Mouse (Mus musculus) T-helper 1 cell (primary cell): ENCODE results near the gene 1700025G04Rik.

Experiments
- in situ Hi-C: fragments of 300-600 bp; cut with MboI, MseI; formaldehyde crosslinking; loops from one replicate; pipeline ENCODE4 v1.15.1; 2025; ENCODE audit warnings: high pct_unique_total_duplicates

Gene 1700025G04Rik

GRCm38 (mm10) chr1:152090018-152090553, at the start of gene 1700025G04Rik:
TSS of gene 1700025G04Rik (minus strand) at chr1:152090125.
- in situ Hi-C loops, result no loop called here

DNA sequence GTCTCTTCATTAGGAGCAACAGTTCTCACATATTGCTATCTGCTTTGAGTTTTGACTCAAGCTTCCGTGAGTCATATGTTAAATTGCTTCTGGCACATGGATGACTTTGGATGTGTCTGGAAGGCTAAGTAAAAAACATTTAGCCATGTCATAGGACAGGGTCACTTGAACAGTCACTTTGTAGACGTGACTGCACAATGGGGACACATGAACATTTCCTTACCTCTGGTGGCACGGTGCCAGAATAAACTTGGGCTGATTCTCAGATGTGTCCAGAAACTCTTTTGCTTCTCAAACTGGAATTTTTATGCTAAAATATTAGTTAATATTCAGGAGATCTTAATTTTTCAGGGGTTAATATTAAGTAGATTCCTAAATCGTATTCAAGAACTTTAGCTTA, 49.6 kb upstream of the 1700025G04Rik start:
- in situ Hi-C loops, result loop anchor here (10.0 kb wide), 1 partner anchor 795 kb away; no protein-coding TSS in a partner anchor

DNA sequence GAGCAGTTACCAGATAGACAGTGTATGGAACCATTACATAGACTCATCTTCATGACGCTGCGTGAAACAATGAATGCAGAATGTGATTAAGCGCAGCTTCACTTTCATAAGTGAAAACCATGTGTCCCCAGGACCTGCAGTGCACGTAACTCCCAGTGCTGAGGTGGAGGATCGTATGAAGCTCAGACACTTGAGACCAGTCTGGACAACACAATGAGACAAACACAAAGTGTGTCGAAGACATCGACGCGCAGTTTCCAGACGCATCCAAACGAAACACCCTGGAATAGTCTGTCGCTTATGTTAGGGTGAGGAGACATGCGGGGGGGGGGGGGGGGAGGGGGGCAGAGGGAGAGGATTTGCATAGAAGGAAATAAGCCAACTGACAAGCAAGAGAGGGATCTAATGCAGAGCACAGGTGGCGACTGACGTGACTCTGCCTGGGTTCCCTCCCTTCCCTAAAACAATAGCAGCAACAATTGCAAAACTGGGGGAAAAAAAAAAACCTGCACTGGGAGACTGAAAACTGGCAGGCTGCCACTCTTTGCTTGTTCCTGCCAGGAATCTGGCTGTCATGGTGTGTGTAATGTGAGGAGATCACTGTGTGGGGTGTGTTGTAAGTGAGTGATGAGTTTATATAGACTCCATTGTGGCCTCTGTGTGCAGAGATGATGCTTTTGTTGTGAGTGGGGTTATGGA, 40.3 kb upstream of the 1700025G04Rik start:
- in situ Hi-C loops, result loop anchor here (10.0 kb wide), 1 partner anchor 805 kb away; no protein-coding TSS in a partner anchor

DNA sequence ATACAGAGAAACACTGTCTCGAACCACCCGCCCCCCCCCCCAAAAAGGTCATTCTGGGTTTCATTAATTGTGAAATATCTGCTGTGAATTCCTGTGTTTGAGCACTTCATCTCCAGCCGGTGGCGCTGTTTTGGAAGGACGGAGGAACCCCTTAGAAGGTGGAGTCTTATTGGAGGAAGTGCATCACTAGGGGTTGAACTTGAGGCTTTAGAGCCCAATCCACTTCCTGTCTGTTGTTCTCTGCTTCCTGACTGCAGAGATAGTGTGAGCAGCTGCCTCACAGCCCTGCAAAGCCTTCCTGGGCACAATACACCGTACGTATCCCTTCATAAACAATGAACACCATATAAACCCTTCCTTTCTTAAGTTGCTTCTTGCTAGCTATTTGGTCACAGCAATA, 35.5 kb upstream of the 1700025G04Rik start:
- in situ Hi-C loops, result no loop called here

GRCm38 (mm10) chr1:152110123-152110522, 20.2 kb upstream of the 1700025G04Rik start:
- in situ Hi-C loops, result no loop called here

DNA sequence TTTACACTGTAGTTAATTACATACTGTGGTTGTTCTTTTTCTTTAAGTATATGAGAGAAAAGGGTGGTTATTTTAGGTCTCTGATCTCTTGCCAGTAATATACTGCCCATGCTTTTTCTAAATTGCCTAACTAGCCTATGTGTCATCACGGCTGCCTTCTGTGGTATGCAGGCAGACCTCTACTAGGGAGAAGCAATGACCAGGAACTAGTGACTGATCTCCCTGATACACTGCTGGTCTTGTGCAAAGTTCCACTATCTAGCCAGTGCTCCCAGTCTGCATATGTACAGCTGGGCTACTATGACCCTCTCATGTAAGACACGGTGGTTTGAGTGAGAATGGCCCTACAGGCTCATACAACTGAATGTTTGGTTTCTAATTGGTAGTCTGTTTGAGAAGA, 16.2 kb upstream of the 1700025G04Rik start:
- in situ Hi-C loops, result no loop called here

- in situ Hi-C loops, result no loop called here
These were observed 15.3 kb upstream of the 1700025G04Rik start for GRCm38 (mm10) chr1:152105246-152105645.

- in situ Hi-C loops, result no loop called here
These were observed 11.8 kb upstream of the 1700025G04Rik start for GRCm38 (mm10) chr1:152101746-152102145.

DNA sequence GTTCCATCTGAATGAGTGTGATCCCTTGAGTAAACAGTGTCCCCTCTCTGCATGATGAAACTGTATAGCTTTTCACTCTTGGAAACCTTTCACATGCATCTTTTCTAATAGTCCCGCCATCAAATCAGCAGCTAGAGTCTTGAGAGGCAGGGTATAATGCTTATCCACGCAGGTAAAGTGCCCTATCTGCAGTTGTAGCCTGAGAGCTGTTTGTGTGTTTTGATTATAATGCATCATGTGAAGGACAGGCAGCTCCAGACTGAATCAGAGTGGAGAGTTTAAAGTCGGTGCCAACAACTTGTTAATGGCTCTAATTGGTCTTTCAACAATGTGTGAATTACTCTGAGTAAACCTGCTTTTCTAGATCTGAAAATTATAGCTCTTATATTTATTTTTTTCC, 6.1 kb upstream of the 1700025G04Rik start:
- in situ Hi-C loops, result no loop called here

GRCm38 (mm10) chr1:152090564-152091545, 930 bp upstream of the 1700025G04Rik start:
- in situ Hi-C loops, result no loop called here

DNA sequence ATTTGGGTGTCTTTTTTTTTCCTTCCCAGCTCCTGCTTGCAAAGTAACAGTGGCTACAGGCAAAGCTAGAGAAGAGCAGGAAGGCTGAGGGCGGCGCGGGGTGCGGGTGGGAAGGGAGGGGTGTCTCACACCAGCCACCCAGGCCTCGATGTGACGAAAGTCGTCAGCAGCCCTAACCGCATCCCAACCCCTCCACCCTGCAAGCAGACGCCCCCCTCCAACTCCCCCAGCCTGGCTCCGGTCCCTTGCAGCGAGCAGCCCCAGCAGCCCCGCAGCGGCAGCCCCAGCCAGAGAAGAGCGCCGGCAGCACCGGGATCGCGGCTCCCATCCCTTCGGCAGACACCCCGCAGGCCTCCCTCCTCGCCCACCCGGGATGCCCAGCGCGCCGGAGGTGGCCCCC, 399 bp downstream of the 1700025G04Rik start:
- in situ Hi-C loops, result no loop called here

DNA sequence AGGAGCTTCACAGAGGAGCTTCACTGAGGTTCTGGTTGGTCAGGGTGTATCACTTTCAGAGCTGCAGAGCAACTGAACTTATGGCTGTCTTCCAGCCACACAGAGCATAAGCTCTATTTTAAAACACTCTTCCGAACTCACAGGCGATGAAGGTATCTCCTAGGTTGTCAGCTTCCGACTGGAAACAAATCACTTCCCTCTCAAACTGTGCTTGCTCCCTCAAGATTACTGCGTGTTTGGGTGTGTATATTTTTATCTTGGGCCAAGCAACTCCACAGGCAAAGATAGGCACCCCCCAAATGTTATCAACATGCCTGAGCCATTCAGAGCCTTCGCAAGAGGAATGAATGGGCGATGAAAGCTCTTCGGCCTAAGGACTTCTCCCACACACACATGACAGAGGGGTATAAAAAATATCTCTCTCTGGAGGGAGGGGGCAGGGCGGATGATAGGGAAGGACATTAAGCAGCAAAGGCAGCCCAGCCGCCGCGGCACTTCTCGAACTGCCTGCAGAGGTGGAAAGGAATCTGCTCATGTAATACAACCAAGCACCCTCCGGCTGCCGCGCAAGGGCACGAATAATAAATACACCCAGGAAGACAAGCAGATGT, 1.0 kb downstream of the 1700025G04Rik start:
- in situ Hi-C loops, result no loop called here

GRCm38 (mm10) chr1:152088030-152088429, 1.9 kb downstream of the 1700025G04Rik start:
- in situ Hi-C loops, result no loop called here

DNA sequence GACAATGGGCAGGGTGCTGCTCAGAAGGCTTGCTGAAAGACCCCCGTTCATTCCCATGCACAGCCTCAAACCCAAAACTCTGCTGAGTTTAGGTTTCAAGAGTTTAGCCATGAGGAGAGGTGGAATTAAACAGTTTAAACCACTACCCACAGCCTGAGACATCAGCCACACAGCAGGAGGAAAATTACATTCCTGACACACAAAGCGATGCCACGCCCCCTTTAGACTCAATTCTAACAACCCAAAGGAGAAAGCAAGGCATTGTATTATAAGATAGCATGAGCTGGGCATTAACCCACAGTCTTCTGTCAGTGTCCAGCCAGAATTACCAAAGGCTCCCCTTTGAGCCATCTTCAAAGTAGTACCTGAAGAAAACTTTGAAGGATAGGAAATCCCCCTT, 3.0 kb downstream of the 1700025G04Rik start:
- in situ Hi-C loops, result no loop called here

GRCm38 (mm10) chr1:152085561-152085960, 4.4 kb downstream of the 1700025G04Rik start:
- in situ Hi-C loops, result no loop called here

DNA sequence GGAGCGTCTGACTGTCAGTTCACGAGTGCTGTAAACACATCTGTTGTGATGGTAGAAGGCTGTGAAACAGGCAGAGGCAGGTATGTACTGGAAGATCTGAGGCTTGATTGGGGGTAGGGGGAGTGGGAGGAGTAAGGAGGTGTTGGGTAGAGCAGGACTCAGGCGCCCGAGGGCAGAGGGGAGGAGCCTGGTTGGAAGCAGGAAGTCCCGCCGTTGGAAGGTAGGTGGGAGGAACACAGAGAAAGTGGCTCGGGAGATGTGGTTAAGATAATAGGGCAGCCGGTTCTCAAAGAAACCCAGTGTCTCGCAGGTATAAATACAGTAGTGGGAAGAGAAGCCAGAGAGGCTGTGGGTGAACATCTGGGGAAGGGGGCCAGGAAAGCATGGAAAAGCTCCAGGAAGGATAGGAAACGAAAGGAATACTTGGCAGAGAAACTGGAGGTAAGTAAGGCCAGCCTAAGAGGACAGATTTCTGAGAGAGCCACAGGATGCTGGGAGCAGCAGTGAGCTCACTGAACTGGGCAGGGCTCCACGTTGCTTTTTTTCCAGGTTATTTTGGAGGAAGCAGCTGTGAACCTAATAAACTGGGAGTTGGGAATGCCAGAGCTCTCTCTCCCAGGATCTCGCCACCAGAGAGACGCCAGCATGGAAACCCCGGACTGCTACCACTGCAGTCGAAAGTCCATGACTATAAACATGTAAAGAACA, 5.1 kb downstream of the 1700025G04Rik start:
- in situ Hi-C loops, result no loop called here

DNA sequence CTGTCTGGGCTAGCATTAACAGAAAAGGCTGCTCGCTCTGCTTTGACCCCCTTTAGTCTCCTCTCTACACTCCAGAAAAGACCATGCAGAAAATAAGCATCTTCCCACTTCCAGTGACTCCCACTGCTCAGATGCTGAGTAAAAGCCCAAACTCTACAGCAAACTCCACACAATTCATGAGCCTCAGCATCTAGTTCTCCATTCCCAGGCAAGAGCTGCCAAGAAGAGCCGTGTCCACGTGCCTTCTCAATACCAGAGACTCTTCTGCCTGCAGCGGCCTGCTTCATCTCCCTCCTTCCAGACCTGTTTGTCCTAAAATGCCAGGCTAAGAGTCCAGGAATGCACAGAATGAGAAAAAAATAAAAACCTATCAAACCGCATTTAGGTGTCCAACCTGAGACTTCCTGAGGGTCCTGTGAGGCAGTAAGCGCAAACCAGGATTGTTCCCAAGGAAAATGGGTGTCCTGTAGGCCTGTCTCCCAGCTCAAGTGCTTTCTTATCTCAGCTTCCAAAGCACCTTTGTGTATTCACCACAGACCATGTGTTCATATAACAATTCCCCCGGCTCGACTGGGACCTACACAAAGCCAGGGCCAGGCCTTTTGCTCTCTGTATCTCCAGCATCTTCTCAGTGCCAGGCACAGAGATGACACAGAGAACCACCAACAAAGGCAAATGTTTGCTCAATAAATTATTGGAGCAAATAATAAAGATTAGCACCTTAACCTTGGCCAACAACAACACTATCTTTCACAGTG, 7.8 kb downstream of the 1700025G04Rik start:
- in situ Hi-C loops, result no loop called here

GRCm38 (mm10) chr1:152081121-152081520, 8.8 kb downstream of the 1700025G04Rik start:
- in situ Hi-C loops, result no loop called here

DNA sequence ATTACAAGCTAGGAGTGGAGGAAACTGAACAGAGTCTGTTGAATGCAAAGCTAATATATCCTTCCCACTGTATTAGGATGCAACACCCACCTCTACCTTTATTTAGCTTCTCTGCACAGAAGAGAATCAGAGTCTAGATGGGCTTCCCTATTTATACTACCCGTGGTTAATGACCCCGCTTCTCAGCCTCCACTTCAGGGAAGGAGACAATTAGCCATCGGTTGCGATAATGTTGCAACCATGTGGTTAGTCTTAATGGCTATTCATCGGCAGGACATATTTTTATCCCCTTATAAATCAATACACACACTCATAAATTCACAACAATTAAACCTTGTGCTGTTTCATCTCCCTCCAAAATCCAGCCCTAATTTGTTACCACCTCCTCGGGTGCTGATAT, 9.7 kb downstream of the 1700025G04Rik start:
- in situ Hi-C loops, result no loop called here

DNA sequence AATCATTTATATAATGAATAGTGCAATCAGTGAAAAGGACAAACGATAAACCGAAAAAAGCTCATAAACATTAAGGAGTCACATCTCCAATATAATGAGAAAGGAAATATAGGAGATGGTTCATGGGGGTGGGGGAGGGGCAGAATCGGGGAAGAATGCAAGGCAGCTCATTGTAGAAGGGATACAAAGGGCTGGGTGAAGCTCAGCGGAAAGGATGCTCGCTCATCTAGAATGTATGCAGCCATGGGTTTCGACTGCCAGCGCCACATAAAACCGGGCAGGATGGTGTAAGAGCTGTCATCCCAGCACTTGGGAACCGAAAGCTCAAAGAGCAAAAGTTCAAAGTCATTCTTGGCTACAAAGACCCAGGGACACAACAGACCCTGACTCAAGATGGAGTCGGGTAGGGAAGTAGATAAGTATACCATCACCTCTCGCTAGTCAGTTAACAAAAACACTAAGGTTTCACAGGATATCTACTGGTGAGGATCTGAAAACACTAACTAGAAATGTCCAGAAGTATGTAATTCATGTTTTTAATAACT, 12.7 kb downstream of the 1700025G04Rik start:
- in situ Hi-C loops, result no loop called here
